ENCODE assay signal across 8 mouse cellular contexts in the genomic region with DNA sequence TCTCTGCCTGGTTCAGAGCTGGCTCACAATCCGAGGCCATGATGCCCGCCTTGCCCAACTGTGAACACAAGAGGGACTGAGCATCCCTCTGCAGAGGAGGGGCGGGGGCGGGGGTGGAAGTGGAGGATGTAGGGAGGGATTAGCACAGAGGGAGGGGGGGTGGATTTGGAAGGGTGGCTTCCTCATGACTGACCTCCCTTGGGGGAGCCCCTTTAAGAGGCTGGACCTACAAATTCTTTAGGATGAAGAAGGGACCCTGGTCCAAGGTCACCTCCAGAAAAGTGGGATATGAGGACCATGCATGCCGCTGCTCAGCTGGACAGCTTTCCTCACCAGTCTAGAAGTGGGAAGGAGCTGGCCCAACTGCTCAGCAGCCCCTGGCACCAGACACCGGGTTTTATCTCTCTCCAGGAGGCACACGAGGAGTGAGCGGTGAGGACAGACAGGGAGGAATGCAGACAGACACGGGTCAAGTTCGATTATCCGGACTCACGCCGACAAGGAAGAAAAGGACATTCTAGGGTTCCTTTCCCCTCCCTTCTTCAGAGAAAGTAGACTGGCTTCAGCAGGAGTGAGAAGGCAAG. TPM values are rescaled to one million over a fixed set of nuclear protein-coding genes. Genes with fewer than 3 reads are reported as not detected.
DNase-seq lines count a peak whose midpoint lies in the region; ATAC-seq and TF ChIP-seq lines count a peak whose summit lies in the region.

No protein-coding gene starts in this region.

- peak overlapping the region; percentile 85 for H3K9ac ChIP-seq in embryonic facial prominence, embryonic 13.5 days
- peak overlapping the region; percentile 69 for H3K9ac ChIP-seq in neural tube, embryonic 14.5 days (replicated peaks; ENCODE audit: low read depth, low read length)

- peak; percentile 42 for TF ChIP-seq CTCF in layer of hippocampus, adult 2 months (conservative IDR thresholded peaks at IDR 0.05)

- WGBS in embryonic facial prominence, embryonic 13.5 days, result 3% methylated on average over 13 of the region's 13 CpGs
- WGBS in neural tube, embryonic 14.5 days, result 7% methylated on average over 13 of the region's 13 CpGs

- DNase-seq in layer of hippocampus, adult 2 months (ENCODE audit: low spot score in 2 of 2), result peak in 1 of 2 experiments; percentile 48
- no peak for DNase-seq in layer of hippocampus, postnatal 14 days (ENCODE audit: low spot score in 2 of 2)
- peak; percentile 74 for DNase-seq in NIH3T3 (ENCODE audit: low read depth)
- DNase-seq in layer of hippocampus, postnatal 10 days (ENCODE audit: low spot score in 2 of 2), result peak; percentile 43 to 53
- DNase-seq in urinary bladder, postnatal 36 days (ENCODE audit: low spot score in 2 of 2), result no peak
- no peak for DNase-seq in T-cell, adult 2 months (ENCODE audit: low spot score)

- no peaks in the 10 kb centered on the region for H3K9me3 ChIP-seq in embryonic facial prominence, embryonic 13.5 days
- H3K9me3 ChIP-seq in neural tube, embryonic 14.5 days (ENCODE audit: control insufficient read depth, low read length), result no peaks in the 10 kb centered on the region

- H3K4me1 ChIP-seq in embryonic facial prominence, embryonic 13.5 days, result peaks cover 52% of the 10 kb centered on the region
- peaks cover 42% of the 10 kb centered on the region for H3K4me1 ChIP-seq in neural tube, embryonic 14.5 days (ENCODE audit: control insufficient read depth, insufficient read depth, low read length)

- ATAC-seq in embryonic facial prominence, embryonic 13.5 days (ENCODE audit: insufficient number of reproducible peaks, insufficient read depth, low FRiP score, low TSS enrichment, low read depth), result no peak
- no peak for ATAC-seq in neural tube, embryonic 14.5 days (ENCODE audit: low read depth)

- H3K27ac ChIP-seq in layer of hippocampus, adult 2 months, result peak overlapping the region; percentile 97
- H3K27ac ChIP-seq in embryonic facial prominence, embryonic 13.5 days, result peak overlapping the region; percentile 55; the same call in 1 of the 2 replicates
- H3K27ac ChIP-seq in neural tube, embryonic 14.5 days (ENCODE audit: low read depth, low read length), result peak overlapping the region; percentile 96; the same call in 1 of the 2 replicates

- H3K27me3 ChIP-seq in embryonic facial prominence, embryonic 13.5 days, result no peaks in the 10 kb centered on the region
- H3K27me3 ChIP-seq in neural tube, embryonic 14.5 days (ENCODE audit: control insufficient read depth, insufficient read depth, low read length), result no peaks in the 10 kb centered on the region

- H3K4me2 ChIP-seq in embryonic facial prominence, embryonic 13.5 days, result peak overlapping the region; percentile 100
- peak overlapping the region; percentile 97 for H3K4me2 ChIP-seq in neural tube, embryonic 14.5 days (ENCODE audit: low read depth, low read length)

- H3K4me3 ChIP-seq in layer of hippocampus, adult 2 months, result peak overlapping the region; percentile 72
- peak overlapping the region; percentile 93 for H3K4me3 ChIP-seq in embryonic facial prominence, embryonic 13.5 days
- peak overlapping the region; percentile 67 for H3K4me3 ChIP-seq in neural tube, embryonic 14.5 days (ENCODE audit: low read depth, low read length)

- peaks cover 33% of the 10 kb centered on the region for H3K36me3 ChIP-seq in embryonic facial prominence, embryonic 13.5 days
- H3K36me3 ChIP-seq in neural tube, embryonic 14.5 days (ENCODE audit: control insufficient read depth, insufficient read depth, low read length), result peaks cover 19% of the 10 kb centered on the region

RNA-seq across cellular contexts. Expression of a gene that starts 1.1 kb away (rescaled TPM):
- 1,000 to 10,000 TPM; 1,998 to 2,007 TPM for total RNA-seq in layer of hippocampus, adult 2 months (2021)
- 1,000 to 10,000 TPM; 1,231 to 1,244 TPM for total RNA-seq in layer of hippocampus, postnatal 14 days (2021)
- 29.5 and 30.7 TPM in 2 replicates for polyA plus RNA-seq in embryonic facial prominence, embryonic 13.5 days (2015; fragmentation: Nextera tagmentation; extraction: Ambion mirVana)
- total RNA-seq in layer of hippocampus, postnatal 10 days (2021), result 100 to 1,000 TPM; 742 to 746 TPM
- polyA plus RNA-seq in neural tube, embryonic 14.5 days (2014; fragmentation: Nextera tagmentation; extraction: Ambion mirVana), result 110 and 111 TPM in 2 replicates

RNA-seq across cellular contexts. Expression of a gene that starts 1.2 kb away (rescaled TPM):
- 10 to 100 TPM; 68.7 to 72.4 TPM for total RNA-seq in layer of hippocampus, adult 2 months (2021)
- total RNA-seq in layer of hippocampus, postnatal 14 days (2021), result 10 to 100 TPM; 59.2 to 59.4 TPM
- 15.9 and 17.4 TPM in 2 replicates for polyA plus RNA-seq in embryonic facial prominence, embryonic 13.5 days (2015; fragmentation: Nextera tagmentation; extraction: Ambion mirVana)
- 10 to 100 TPM; 48.1 to 48.9 TPM for total RNA-seq in layer of hippocampus, postnatal 10 days (2021)
- polyA plus RNA-seq in neural tube, embryonic 14.5 days (2014; fragmentation: Nextera tagmentation; extraction: Ambion mirVana), result 43.2 and 47.2 TPM in 2 replicates

RNA-seq across cellular contexts. Expression of a gene that starts 16.1 kb away (rescaled TPM):
- total RNA-seq in layer of hippocampus, adult 2 months (2021), result under 1 TPM in 1 of 2 experiments, not detected in 1; 0.18 TPM
- not detected for total RNA-seq in layer of hippocampus, postnatal 14 days (2021)
- polyA plus RNA-seq in embryonic facial prominence, embryonic 13.5 days (2015; fragmentation: Nextera tagmentation; extraction: Ambion mirVana), result 0.17 TPM in 1 of 2 replicates, not detected in the other
- not detected for total RNA-seq in layer of hippocampus, postnatal 10 days (2021)
- polyA plus RNA-seq in neural tube, embryonic 14.5 days (2014; fragmentation: Nextera tagmentation; extraction: Ambion mirVana), result not detected in 2 replicates

Comparison
In these comparisons a context has a peak if more than half of its experiments do, and no peak if none do; other contexts are left out.
1. DNase-seq: peak in NIH3T3 (single experiment) and layer of hippocampus, postnatal 10 days (2 of 2); none in layer of hippocampus, postnatal 14 days (0 of 2), urinary bladder, postnatal 36 days (0 of 2) and T-cell, adult 2 months (single experiment).
2. Peak in every context shown above with its lines, with median percentiles within 50 percentile points of each other: H3K27ac ChIP-seq and H3K4me3 ChIP-seq.